Mouse (Mus musculus) MEL (cell line): Measurements from ENCODE around the gene Prrc2b. TPM values are rescaled to one million over a fixed set of nuclear protein-coding genes. Genes with fewer than 3 reads are reported as not detected.

ENCODE experiments used
- DNase-seq: peaks from one replicate; pipeline ENCODE4 v3.0.0; 2011; ENCODE audit warnings: low read depth, low spot score
- H3K27ac ChIP-seq: 2 replicates; pipeline ENCODE4 v1.5.1; 2012; ENCODE audit warnings: low read depth, mild to moderate bottlenecking, control low read depth, low read length, moderate library complexity; ENCODE audit not compliant: control insufficient read depth
- H3K27me3 ChIP-seq, 2 experiments: fragments of 150-350 bp in 1 of 2; sonication (generic) in 1 of 2; 2 replicates each; pipeline ENCODE4 v1.6.1; 2012; ENCODE audit warnings: low read length in 2 of 2, mild to moderate bottlenecking in 2 of 2, improper control_type of control experiment in 1 of 2, moderate library complexity in 1 of 2; ENCODE audit not compliant: insufficient read depth in 2 of 2, control insufficient read depth in 1 of 2
- H3K36me3 ChIP-seq, 2 experiments: 2 replicates each; pipeline ENCODE4 v1.6.1; 2012 to 2014; ENCODE audit warnings: low read length in 2 of 2, improper control_type of control experiment in 1 of 2, inconsistent platforms in 1 of 2, mild to moderate bottlenecking in 1 of 2; ENCODE audit not compliant: insufficient read depth in 2 of 2, control insufficient read depth in 1 of 2
- H3K4me1 ChIP-seq, 2 experiments: fragments of 150-350 bp in 1 of 2; sonication (generic) in 1 of 2; 2 replicates each; pipeline ENCODE4 v1.6.1; 2012; ENCODE audit warnings: low read length in 2 of 2, improper control_type of control experiment in 1 of 2, mild to moderate bottlenecking in 1 of 2; ENCODE audit not compliant: insufficient read depth in 2 of 2, control insufficient read depth in 1 of 2
- H3K4me3 ChIP-seq, 2 experiments: fragments of 150-350 bp in 1 of 2; sonication (generic) in 1 of 2; 2 replicates each; pipeline ENCODE4 v1.5.1; 2012; ENCODE audit warnings: low read depth in 2 of 2, low read length in 2 of 2, mild to moderate bottlenecking in 2 of 2, moderate library complexity in 2 of 2, control low read depth in 1 of 2, improper control_type of control experiment in 1 of 2; ENCODE audit not compliant: control insufficient read depth in 1 of 2, insufficient read depth in 1 of 2
- H3K79me2 ChIP-seq: 2 replicates; pipeline ENCODE4 v1.6.1; 2012; ENCODE audit warnings: mild to moderate bottlenecking, low read length, moderate library complexity; ENCODE audit not compliant: control insufficient read depth, poor library complexity, insufficient read depth
- H3K9ac ChIP-seq: 2 replicates; pipeline ENCODE4 v1.6.1; 2012; ENCODE audit warnings: low read depth, mild to moderate bottlenecking, control low read depth, low read length, moderate library complexity; ENCODE audit not compliant: control insufficient read depth, poor library complexity, severe bottlenecking
- H3K9me3 ChIP-seq: fragments of 150-350 bp; sonication (generic); replicated peaks from 2 replicates; pipeline ENCODE4 v1.6.1; 2012; ENCODE audit warnings: mild to moderate bottlenecking, low read length, improper control_type of control experiment, moderate library complexity; ENCODE audit not compliant: insufficient read depth
- CHD1 ChIP-seq: IDR thresholded peaks from 2 replicates; pipeline ENCODE4 v1.6.1; 2012; ENCODE audit warnings: low read depth, mild to moderate bottlenecking, inconsistent platforms, low read length, improper control_type of control experiment
- CTCF ChIP-seq, 3 experiments: IDR thresholded peaks in 2 of 3; conservative IDR thresholded peaks in 1 of 3; 2 replicates each; pipeline ENCODE4 v1.5.1; 2011 to 2012; ENCODE audit warnings: low read length in 3 of 3, low read depth in 2 of 3, mild to moderate bottlenecking in 2 of 3, improper control_type of control experiment in 1 of 3, inconsistent platforms in 1 of 3, mixed read lengths in 1 of 3, moderate library complexity in 1 of 3; ENCODE audit not compliant: control insufficient read depth in 1 of 3, insufficient read depth in 1 of 3, poor library complexity in 1 of 3, severe bottlenecking in 1 of 3
- E2F4 ChIP-seq: IDR thresholded peaks from 2 replicates; pipeline ENCODE4 v1.6.1; 2011; ENCODE audit warnings: low read depth, low read length, improper control_type of control experiment, borderline replicate concordance
- ELF1 ChIP-seq: IDR thresholded peaks from 2 replicates; pipeline ENCODE4 v1.6.1; 2014; ENCODE audit warnings: low read depth, mild to moderate bottlenecking, inconsistent platforms, low read length, improper control_type of control experiment, moderate library complexity
- EP300 ChIP-seq, 2 experiments: IDR thresholded peaks; 2 replicates each; pipeline ENCODE4 v1.6.1; 2011; ENCODE audit warnings: improper control_type of control experiment in 2 of 2, low read length in 2 of 2, low read depth in 1 of 2, mild to moderate bottlenecking in 1 of 2
- GATA1 ChIP-seq: IDR thresholded peaks from 2 replicates; pipeline ENCODE4 v1.6.1; 2011; ENCODE audit warnings: low read depth, low read length, improper control_type of control experiment
- HCFC1 ChIP-seq: IDR thresholded peaks from 2 replicates; pipeline ENCODE4 v1.6.1; 2012; ENCODE audit warnings: low read depth, mild to moderate bottlenecking, inconsistent platforms, low read length, improper control_type of control experiment, moderate library complexity
- MAFK ChIP-seq: IDR thresholded peaks from 2 replicates; pipeline ENCODE4 v1.6.1; 2011; ENCODE audit warnings: low read depth, mild to moderate bottlenecking, low read length, improper control_type of control experiment, borderline replicate concordance
- MAZ ChIP-seq: IDR thresholded peaks from 2 replicates; pipeline ENCODE4 v1.6.1; 2012; ENCODE audit warnings: low read depth, mild to moderate bottlenecking, inconsistent platforms, low read length, improper control_type of control experiment
- MYC ChIP-seq: IDR thresholded peaks from 2 replicates; pipeline ENCODE4 v1.6.1; 2011; ENCODE audit warnings: low read depth, mild to moderate bottlenecking, low read length, improper control_type of control experiment, moderate library complexity
- NRF1 ChIP-seq: IDR thresholded peaks from 2 replicates; pipeline ENCODE4 v1.6.1; 2014; ENCODE audit warnings: low read depth, mild to moderate bottlenecking, inconsistent platforms, low read length, improper control_type of control experiment, moderate library complexity; ENCODE audit not compliant: poor library complexity, insufficient read depth, severe bottlenecking
- POLR2AphosphoS2 ChIP-seq: IDR thresholded peaks from 2 replicates; pipeline ENCODE4 v1.6.1; 2011; ENCODE audit warnings: low read length, improper control_type of control experiment
- POLR2AphosphoS5 ChIP-seq: IDR thresholded peaks from 2 replicates; pipeline ENCODE4 v1.6.1; 2012; ENCODE audit warnings: low read depth, borderline replicate concordance, mild to moderate bottlenecking, inconsistent platforms, low read length, moderate library complexity, mixed read lengths
- RAD21 ChIP-seq: IDR thresholded peaks from 2 replicates; pipeline ENCODE4 v1.6.1; 2011; ENCODE audit warnings: mild to moderate bottlenecking, low read depth, low read length, improper control_type of control experiment
- RCOR1 ChIP-seq: IDR thresholded peaks from 2 replicates; pipeline ENCODE4 v1.6.1; 2012; ENCODE audit warnings: low read depth, mild to moderate bottlenecking, inconsistent platforms, low read length, improper control_type of control experiment
- SIN3A ChIP-seq: IDR thresholded peaks from 2 replicates; pipeline ENCODE4 v1.6.1; 2012; ENCODE audit warnings: low read length, improper control_type of control experiment, inconsistent platforms
- SMC3 ChIP-seq: IDR thresholded peaks from 2 replicates; pipeline ENCODE4 v1.6.1; 2011; ENCODE audit warnings: low read depth, low read length, improper control_type of control experiment
- TAL1 ChIP-seq: IDR thresholded peaks from 2 replicates; pipeline ENCODE4 v1.6.1; 2012; ENCODE audit warnings: mild to moderate bottlenecking, inconsistent platforms, low read length, moderate library complexity, mixed read lengths
- TCF12 ChIP-seq: IDR thresholded peaks from 2 replicates; pipeline ENCODE4 v1.6.1; 2014; ENCODE audit warnings: low read depth, mild to moderate bottlenecking, inconsistent platforms, low read length, improper control_type of control experiment, moderate library complexity
- USF1 ChIP-seq: IDR thresholded peaks from 2 replicates; pipeline ENCODE4 v1.6.1; 2014; ENCODE audit warnings: low read depth, mild to moderate bottlenecking, inconsistent platforms, low read length, improper control_type of control experiment, moderate library complexity
- ZKSCAN1 ChIP-seq: IDR thresholded peaks from 2 replicates; pipeline ENCODE4 v1.6.1; 2012; ENCODE audit warnings: low read depth, mild to moderate bottlenecking, inconsistent platforms, low read length, improper control_type of control experiment, moderate library complexity
- ZNF384 ChIP-seq: IDR thresholded peaks from 2 replicates; pipeline ENCODE4 v1.6.1; 2012; ENCODE audit warnings: low read depth, mild to moderate bottlenecking, inconsistent platforms, low read length, improper control_type of control experiment
- polyA plus RNA-seq, 2 experiments: library from polyadenylated mRNA; stranded (reverse) in 1 of 2; unstranded in 1 of 2; fragments of >175 nt in 1 of 2; fragments of >200 nt in 1 of 2; gene quantifications; 2 replicates each; pipeline versions ENCODE4 v1.2.1 to v1.2.4; 2012; ENCODE audit warnings: low replicate concordance in 2 of 2, low read depth in 1 of 2; ENCODE audit not compliant: insufficient read length in 2 of 2, insufficient read depth in 1 of 2, missing spikeins in 1 of 2
- total RNA-seq: library from RNA; depleted of rRNA; stranded (reverse); fragments of 300-350 nt; gene quantifications from 2 replicates; pipeline ENCODE4 v1.2.3, GENCODE M21; 2012

Gene Prrc2b
- total and polyA plus RNA-seq, 3 experiments, result 14.8 to 42.9 (median 42.2) TPM

DNA sequence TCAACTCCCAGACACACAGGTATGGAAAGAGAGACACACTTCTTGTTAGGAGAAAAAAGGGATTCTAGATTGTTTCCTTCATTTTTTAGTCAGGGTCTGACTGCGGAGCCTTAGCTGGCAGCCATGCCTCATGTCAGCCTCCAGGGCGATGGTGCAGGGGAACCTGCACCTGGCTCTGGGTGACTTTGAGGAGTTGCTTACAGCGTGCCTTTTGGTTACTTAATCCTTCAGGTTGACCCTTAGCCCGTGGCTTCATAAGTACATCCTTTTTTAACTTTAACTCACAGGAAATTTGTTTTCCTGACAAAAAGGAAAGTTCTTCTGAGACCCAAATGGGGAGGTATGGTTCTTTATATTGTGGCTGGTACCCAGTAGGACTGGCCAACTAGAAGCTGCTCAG lies 92.1 kb downstream of the Prrc2b start:
- peaks cover 11 to 15% of the 10 kb centered on the region in 2 experiments for H3K4me1 ChIP-seq
- peaks cover 8 to 17% of the 10 kb centered on the region in 2 experiments for H3K36me3 ChIP-seq
- no peak for TF ChIP-seq HCFC1
- TF ChIP-seq TCF12, result no peak
- TF ChIP-seq NRF1, result no peak
- no peak for TF ChIP-seq RCOR1
- TF ChIP-seq RAD21, result no peak
- no peak for TF ChIP-seq CHD1
- no peak for TF ChIP-seq MAZ
- TF ChIP-seq POLR2AphosphoS5, result no peak

DNA sequence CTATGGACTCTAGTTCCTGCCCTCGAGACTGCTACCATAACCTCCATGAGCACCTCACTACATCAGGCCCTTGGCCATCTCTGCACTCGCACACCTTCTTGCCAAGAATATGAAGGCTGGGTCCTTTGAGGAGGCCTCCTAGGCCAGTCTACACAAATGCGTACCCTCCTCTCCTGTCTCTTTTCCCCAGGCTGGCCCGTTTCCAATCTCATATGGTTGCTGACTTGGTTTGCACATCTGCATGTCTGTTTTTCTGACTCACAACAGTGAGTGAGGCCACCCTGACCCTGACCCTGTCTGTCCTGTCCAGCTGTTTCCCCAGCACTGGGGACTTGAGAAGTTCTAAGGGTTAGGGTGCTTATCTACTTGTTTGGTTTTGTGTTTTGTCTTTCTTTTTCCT lies 95.9 kb downstream of the Prrc2b start:
- Histone ChIP-seq H3K9ac (no peak overlapping the region), H3K9me3 (no peaks in the 10 kb centered on the region), H3K36me3 (peaks cover 0 to 8% of the 10 kb centered on the region in 2 experiments; a peak in 2 of 4 replicates), H3K79me2 (no peaks in the 10 kb centered on the region), H3K4me1 (no peaks in the 10 kb centered on the region; a peak in 1 of 4 replicates), H3K27ac (no peak overlapping the region), H3K27me3 (no peaks in the 10 kb centered on the region), H3K4me3 (no peak overlapping the region)
- no peak for TF ChIP-seq POLR2AphosphoS2
- TF ChIP-seq SMC3, result no peak
- no peak for TF ChIP-seq MAFK
- no peak for TF ChIP-seq HCFC1
- no peak for TF ChIP-seq TAL1
- TF ChIP-seq EP300 (IDR thresholded peaks at IDR 0.05; ENCODE audit: low read depth in 1 of 2, low read length in 2 of 2), result no peak
- no peak for TF ChIP-seq SIN3A
- no peak for TF ChIP-seq CTCF (IDR thresholded peaks at IDR 0.05 in 2 of 3, conservative IDR thresholded peaks at IDR 0.05 in 1 of 3; ENCODE audit: control insufficient read depth in 1 of 3, insufficient read depth in 1 of 3, low read depth in 2 of 3, low read length in 3 of 3, poor library complexity in 1 of 3, severe bottlenecking in 1 of 3)
- no peak for TF ChIP-seq ZKSCAN1
- no peak for TF ChIP-seq RAD21
- no peak for TF ChIP-seq E2F4
- no peak for TF ChIP-seq GATA1
- TF ChIP-seq MYC, result no peak
- no peak for TF ChIP-seq ELF1
- TF ChIP-seq USF1, result no peak
- no peak for TF ChIP-seq ZNF384
- DNase-seq, result no peak

More for the DNA sequence above, 92.1 kb downstream of the Prrc2b start:
- Histone ChIP-seq H3K9ac (no peak overlapping the region), H3K27me3 (no peaks in the 10 kb centered on the region), H3K9me3 (no peaks in the 10 kb centered on the region), H3K79me2 (no peaks in the 10 kb centered on the region), H3K27ac (no peak overlapping the region), H3K4me3 (no peak overlapping the region)
- no peak for DNase-seq
